In genomic region chr12:70354926-70355325, GRCm38 (mm10) we compare ENCODE assay signal across 25 mouse cellular contexts.
"Had no signal": no experiment of that assay in that cellular context is flagged by ENCODE, and none has a peak within 500 bp of the region (broad histone marks: within the 10 kb centered on the region; RNA-seq: fewer than 3 reads in every experiment).

No protein-coding gene starts in this region.

- H3K36me3 ChIP-seq: heart, embryonic 13.5 days; heart, embryonic 15.5 days; hindbrain, embryonic 10.5 days; hindbrain, embryonic 13.5 days; hindbrain, embryonic 15.5 days; limb, embryonic 10.5 days; limb, embryonic 12.5 days; liver, embryonic 13.5 days; liver, embryonic 15.5 days had no signal

- H3K27ac ChIP-seq: gastrocnemius, adult 2 months; heart, adult 2 months; heart, embryonic 13.5 days; heart, embryonic 15.5 days; hindbrain, embryonic 10.5 days; hindbrain, embryonic 13.5 days; hindbrain, embryonic 15.5 days; hindbrain, postnatal 0 days; left cerebral cortex, adult 2 months; limb, embryonic 10.5 days; limb, embryonic 12.5 days; liver, embryonic 13.5 days; liver, embryonic 15.5 days had no signal

- H3K27me3 ChIP-seq: hindbrain, embryonic 15.5 days; limb, embryonic 12.5 days had no signal

- DNase-seq: gastrocnemius, adult 2 months; gastrocnemius, postnatal 10 days; gastrocnemius, postnatal 25 days; heart, adult 2 months; heart, postnatal 4 days; kidney, adult 11 months; kidney, adult 2 months; kidney, postnatal 14 days; kidney, postnatal 36 days; layer of hippocampus, adult 9-11 months; liver; liver, embryonic 13.5 days had no signal

- ATAC-seq: hindbrain, postnatal 0 days; intestine, embryonic 16.5 days had no signal

- H3K4me2 ChIP-seq: heart, embryonic 11.5 days; heart, embryonic 13.5 days; heart, embryonic 15.5 days; hindbrain, embryonic 13.5 days; hindbrain, embryonic 15.5 days; limb, embryonic 12.5 days; liver, embryonic 11.5 days; liver, embryonic 13.5 days; liver, embryonic 15.5 days had no signal

- H3K9ac ChIP-seq: heart, embryonic 13.5 days; heart, embryonic 15.5 days; hindbrain, embryonic 13.5 days; hindbrain, embryonic 15.5 days; limb, embryonic 12.5 days; liver, embryonic 13.5 days; liver, embryonic 15.5 days had no signal

- H3K9me3 ChIP-seq: heart, embryonic 13.5 days; heart, embryonic 15.5 days; hindbrain, embryonic 10.5 days; hindbrain, embryonic 13.5 days; hindbrain, embryonic 15.5 days; limb, embryonic 10.5 days; limb, embryonic 12.5 days; liver, embryonic 13.5 days; liver, embryonic 15.5 days had no signal

- H3K4me1 ChIP-seq: heart, embryonic 13.5 days; heart, embryonic 15.5 days; limb, embryonic 10.5 days; limb, embryonic 12.5 days; liver, embryonic 13.5 days; liver, embryonic 15.5 days had no signal

- H3K4me3 ChIP-seq: gastrocnemius, adult 2 months; heart, adult 2 months; heart, embryonic 13.5 days; heart, embryonic 15.5 days; hindbrain, embryonic 10.5 days; hindbrain, embryonic 13.5 days; hindbrain, embryonic 15.5 days; left cerebral cortex, adult 2 months; limb, embryonic 10.5 days; limb, embryonic 12.5 days; liver, embryonic 13.5 days; liver, embryonic 15.5 days had no signal
